Mouse (Mus musculus): ENCODE measurements at regions not wholly inside any gene's neighbourhood (a gene's known extent, or its start where the extent isn't known, plus 50 kb on each side); places are given as distances from the start of the nearest gene placed in this dataset.

DNA sequence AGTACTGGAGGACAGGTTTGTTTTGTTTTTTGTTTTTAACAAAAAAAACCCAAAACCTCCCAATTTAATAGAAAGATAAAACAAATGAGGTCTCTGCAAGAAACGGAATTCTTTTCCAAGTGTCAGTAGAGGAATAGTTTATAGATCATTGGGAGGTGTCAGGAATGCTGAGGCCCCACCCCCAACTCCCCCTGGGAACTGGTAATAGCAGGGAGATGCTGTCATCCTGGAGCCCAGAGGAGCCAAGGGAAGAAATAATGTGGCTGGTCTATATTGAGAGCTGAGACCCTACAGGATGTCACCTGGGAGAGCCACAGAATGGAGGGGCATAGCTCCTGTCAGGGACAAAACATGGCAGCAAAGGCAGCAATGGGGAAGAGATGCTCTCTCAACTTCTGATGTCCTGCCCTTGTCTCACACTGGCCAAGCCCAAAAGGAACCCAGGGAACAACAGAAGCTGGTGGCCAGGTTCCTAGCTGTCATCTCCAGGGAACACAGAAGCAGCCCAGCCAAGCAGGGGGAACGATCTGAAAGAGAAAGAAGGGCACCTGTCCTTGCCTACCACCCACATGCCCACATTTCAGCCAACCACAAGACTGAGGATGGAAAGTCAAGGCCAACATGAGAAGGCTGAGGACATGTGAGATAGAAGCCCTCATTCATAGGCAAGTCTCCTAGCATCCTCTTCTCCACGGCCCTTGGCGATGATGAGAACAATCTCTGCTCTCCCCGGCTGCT is 195.7 kb downstream of the Zfp36l1 start:
- Histone ChIP-seq H3K4me3 (ENCODE audit: low read depth, low read length) (no peak overlapping the region), H3K4me1 (ENCODE audit: control insufficient read depth, insufficient read depth, low read length) (peaks cover 7% of the 10 kb centered on the region; the same call in 1 of the 2 replicates), H3K9ac (ENCODE audit: low read depth, low read length) (no peak overlapping the region), H3K36me3 (ENCODE audit: control insufficient read depth, insufficient read depth, low read length) (no peaks in the 10 kb centered on the region), H3K27me3 (ENCODE audit: control insufficient read depth, insufficient read depth, low read length) (no peaks in the 10 kb centered on the region), H3K9me3 (replicated peaks; ENCODE audit: control insufficient read depth, low read length) (no peaks in the 10 kb centered on the region), H3K27ac (ENCODE audit: low read depth, low read length) (no peak overlapping the region), H3K4me2 (no peak overlapping the region)
- 77% methylated on average over 5 of the region's 5 CpGs for WGBS (ENCODE audit: insufficient replicate concordance)
- ATAC-seq (replicated peaks; ENCODE audit: insufficient number of reproducible peaks, low FRiP score, low TSS enrichment) = no peak

DNA sequence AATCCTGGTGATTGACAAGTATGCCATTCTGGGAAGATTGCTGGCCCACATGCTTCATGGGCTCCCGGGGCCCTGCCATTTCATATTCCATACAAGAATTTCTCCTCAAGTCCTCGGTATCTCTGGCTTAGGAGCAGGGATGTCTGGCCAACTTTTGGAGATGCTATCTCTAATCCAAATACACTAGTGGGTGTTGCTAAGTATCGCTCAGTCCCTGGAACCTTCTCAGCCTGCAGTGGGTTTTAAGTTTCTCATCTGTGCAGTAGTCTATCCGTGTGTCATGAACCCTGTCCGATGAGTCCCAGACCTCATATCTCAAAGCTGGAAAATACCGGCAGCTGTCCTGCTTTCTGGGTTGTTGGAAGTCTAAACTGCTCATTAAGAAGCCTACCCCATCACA is 198.9 kb downstream of the Zfp36l1 start:
- no peaks in the 10 kb centered on the region for H3K27me3 ChIP-seq (ENCODE audit: control insufficient read depth, insufficient read depth, low read length)
- 67% methylated on average over 6 of the region's 6 CpGs for WGBS (ENCODE audit: insufficient replicate concordance)
- no peaks in the 10 kb centered on the region for H3K9me3 ChIP-seq (replicated peaks; ENCODE audit: control insufficient read depth, low read length)
- no peak overlapping the region for H3K4me2 ChIP-seq
- H3K4me1 ChIP-seq (ENCODE audit: control insufficient read depth, insufficient read depth, low read length) = peaks cover 8% of the 10 kb centered on the region
- no peak for ATAC-seq (replicated peaks; ENCODE audit: insufficient number of reproducible peaks, low FRiP score, low TSS enrichment)
- H3K4me3 ChIP-seq (ENCODE audit: low read depth, low read length) = no peak overlapping the region
- no peak overlapping the region for H3K9ac ChIP-seq (ENCODE audit: low read depth, low read length)
- no peaks in the 10 kb centered on the region for H3K36me3 ChIP-seq (ENCODE audit: control insufficient read depth, insufficient read depth, low read length)
- no peak overlapping the region for H3K27ac ChIP-seq (ENCODE audit: low read depth, low read length)

DNA sequence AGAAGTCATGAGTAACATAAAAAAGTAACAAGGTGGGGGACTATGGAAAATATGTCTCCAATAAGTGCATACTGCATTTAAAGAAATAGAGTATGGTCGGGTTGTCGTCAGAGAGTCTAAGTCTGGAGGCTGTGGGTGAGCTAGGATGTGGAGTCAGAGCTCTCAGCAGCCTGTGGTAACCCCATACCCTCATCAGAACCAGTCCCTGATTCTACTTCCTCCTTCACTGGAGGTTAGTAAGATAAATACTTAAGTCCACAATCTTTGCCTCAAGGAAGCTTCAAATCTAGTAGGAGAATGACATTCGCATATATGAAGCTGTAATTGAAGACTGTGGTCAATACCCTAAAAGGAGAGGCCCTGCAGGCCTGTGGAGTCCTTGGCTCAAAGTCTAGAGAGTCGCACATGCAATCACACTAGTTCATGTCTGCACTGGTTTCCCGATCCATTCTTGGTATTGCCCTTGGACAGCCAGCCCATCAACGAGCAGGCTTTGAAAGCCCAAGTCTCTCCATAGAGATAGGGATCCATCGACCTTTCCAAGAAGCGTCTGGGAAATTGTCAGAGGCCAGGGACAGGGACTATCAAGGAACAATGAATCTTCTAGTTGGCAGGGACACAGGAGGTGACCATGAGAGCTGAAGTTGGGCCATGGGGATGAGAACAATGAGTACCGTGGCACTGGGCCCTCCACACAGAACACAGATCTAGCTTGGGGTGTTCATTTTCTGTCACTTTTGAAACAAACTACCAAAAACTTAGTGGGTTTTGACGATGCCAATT is 200.3 kb downstream of the Zfp36l1 start:
- peaks cover 10% of the 10 kb centered on the region for H3K4me1 ChIP-seq (ENCODE audit: control insufficient read depth, insufficient read depth, low read length)
- H3K9me3 ChIP-seq (replicated peaks; ENCODE audit: control insufficient read depth, low read length) = no peaks in the 10 kb centered on the region
- no peak overlapping the region for H3K4me3 ChIP-seq (ENCODE audit: low read depth, low read length)
- no peak for ATAC-seq (replicated peaks; ENCODE audit: insufficient number of reproducible peaks, low FRiP score, low TSS enrichment)
- no peaks in the 10 kb centered on the region for H3K36me3 ChIP-seq (ENCODE audit: control insufficient read depth, insufficient read depth, low read length)
- H3K27me3 ChIP-seq (ENCODE audit: control insufficient read depth, insufficient read depth, low read length) = no peaks in the 10 kb centered on the region
- WGBS (ENCODE audit: insufficient replicate concordance) = 83% methylated on average over 10 of the region's 10 CpGs
- H3K27ac ChIP-seq (ENCODE audit: low read depth, low read length) = no peak overlapping the region
- no peak overlapping the region for H3K9ac ChIP-seq (ENCODE audit: low read depth, low read length)
- H3K4me2 ChIP-seq = no peak overlapping the region

DNA sequence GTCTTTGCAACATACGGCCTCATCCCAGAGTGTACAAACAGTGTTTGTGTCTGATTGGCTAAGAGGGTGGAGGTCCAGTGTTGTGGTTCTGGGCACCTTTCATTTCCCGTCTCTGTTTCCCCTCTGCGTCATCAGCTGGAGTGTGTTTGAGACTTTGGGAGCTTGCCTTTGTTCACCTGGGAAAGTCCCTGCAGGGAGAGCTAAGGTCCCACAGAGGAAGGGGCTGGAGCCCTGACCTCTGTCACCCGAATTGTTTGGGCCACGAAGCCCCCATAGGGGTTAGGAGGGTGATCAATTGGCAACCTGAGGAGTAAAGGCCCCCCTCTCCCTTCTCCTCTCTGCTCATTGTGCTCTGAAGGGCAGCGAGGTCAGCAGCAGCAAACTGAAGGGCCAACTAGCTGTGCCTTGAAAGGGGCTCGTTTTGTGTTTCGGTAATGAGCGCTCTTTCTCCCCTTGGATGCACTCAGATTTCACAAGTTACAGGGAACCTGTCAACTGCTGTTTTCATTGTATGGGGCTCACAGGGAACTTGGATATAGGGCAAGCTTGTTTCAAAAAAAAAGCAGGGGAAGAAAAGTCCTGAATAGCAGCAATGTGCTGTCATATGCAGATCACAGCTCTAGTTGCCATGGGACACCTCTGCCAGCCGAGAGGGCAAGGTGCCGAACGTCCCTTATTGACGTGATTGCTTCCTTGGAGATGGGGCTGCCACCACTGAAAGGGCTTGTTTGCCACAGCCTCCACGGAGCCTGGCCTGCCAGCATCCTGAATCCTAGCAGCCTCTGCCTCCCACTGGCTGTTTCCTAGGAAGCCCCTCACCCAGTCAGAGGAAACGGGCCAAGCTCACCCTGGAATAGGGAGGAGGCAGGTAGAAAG is 201.7 kb downstream of the Zfp36l1 start:
- H3K27ac ChIP-seq (ENCODE audit: low read depth, low read length) = no peak overlapping the region; the same call in 1 of the 2 replicates
- no peak for ATAC-seq (replicated peaks; ENCODE audit: insufficient number of reproducible peaks, low FRiP score, low TSS enrichment)
- no peaks in the 10 kb centered on the region for H3K9me3 ChIP-seq (replicated peaks; ENCODE audit: control insufficient read depth, low read length)
- H3K27me3 ChIP-seq (ENCODE audit: control insufficient read depth, insufficient read depth, low read length) = no peaks in the 10 kb centered on the region
- 54% methylated on average over 15 of the region's 15 CpGs for WGBS (ENCODE audit: insufficient replicate concordance)
- H3K9ac ChIP-seq (ENCODE audit: low read depth, low read length) = no peak overlapping the region
- H3K4me3 ChIP-seq (ENCODE audit: low read depth, low read length) = no peak overlapping the region
- no peaks in the 10 kb centered on the region for H3K36me3 ChIP-seq (ENCODE audit: control insufficient read depth, insufficient read depth, low read length)
- H3K4me2 ChIP-seq = no peak overlapping the region
- H3K4me1 ChIP-seq (ENCODE audit: control insufficient read depth, insufficient read depth, low read length) = peaks cover 23% of the 10 kb centered on the region

DNA sequence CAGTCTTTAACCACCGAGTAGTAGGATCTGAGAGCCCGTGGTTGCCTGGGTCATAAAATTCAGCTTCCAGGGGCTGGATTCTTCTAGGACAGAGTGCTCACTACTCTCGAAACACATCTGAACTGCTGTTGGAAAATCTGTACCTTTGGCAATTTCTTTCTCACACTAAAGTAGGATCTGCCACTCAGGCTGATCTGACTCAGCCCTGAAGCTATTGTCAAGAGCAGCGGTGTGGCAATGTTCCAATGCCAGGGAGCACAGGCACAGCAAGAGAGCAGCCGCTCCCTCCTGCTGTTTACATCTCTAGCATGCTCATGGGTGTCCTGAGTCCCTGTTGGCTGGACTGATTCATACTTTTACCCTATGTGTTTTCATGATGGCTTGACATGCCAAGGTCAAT is 205.2 kb downstream of the Zfp36l1 start:
- Histone ChIP-seq H3K27ac (ENCODE audit: low read depth, low read length) (no peak overlapping the region; the same call in 1 of the 2 replicates), H3K36me3 (ENCODE audit: control insufficient read depth, insufficient read depth, low read length) (no peaks in the 10 kb centered on the region), H3K9me3 (replicated peaks; ENCODE audit: control insufficient read depth, low read length) (no peaks in the 10 kb centered on the region), H3K27me3 (ENCODE audit: control insufficient read depth, insufficient read depth, low read length) (no peaks in the 10 kb centered on the region), H3K4me1 (ENCODE audit: control insufficient read depth, insufficient read depth, low read length) (peaks cover 53% of the 10 kb centered on the region), H3K4me2 (no peak overlapping the region), H3K4me3 (ENCODE audit: low read depth, low read length) (no peak overlapping the region), H3K9ac (ENCODE audit: low read depth, low read length) (no peak overlapping the region)
- no peak for ATAC-seq (replicated peaks; ENCODE audit: insufficient number of reproducible peaks, low FRiP score, low TSS enrichment)
- 73% methylated on average over 5 of the region's 5 CpGs for WGBS (ENCODE audit: insufficient replicate concordance)

DNA sequence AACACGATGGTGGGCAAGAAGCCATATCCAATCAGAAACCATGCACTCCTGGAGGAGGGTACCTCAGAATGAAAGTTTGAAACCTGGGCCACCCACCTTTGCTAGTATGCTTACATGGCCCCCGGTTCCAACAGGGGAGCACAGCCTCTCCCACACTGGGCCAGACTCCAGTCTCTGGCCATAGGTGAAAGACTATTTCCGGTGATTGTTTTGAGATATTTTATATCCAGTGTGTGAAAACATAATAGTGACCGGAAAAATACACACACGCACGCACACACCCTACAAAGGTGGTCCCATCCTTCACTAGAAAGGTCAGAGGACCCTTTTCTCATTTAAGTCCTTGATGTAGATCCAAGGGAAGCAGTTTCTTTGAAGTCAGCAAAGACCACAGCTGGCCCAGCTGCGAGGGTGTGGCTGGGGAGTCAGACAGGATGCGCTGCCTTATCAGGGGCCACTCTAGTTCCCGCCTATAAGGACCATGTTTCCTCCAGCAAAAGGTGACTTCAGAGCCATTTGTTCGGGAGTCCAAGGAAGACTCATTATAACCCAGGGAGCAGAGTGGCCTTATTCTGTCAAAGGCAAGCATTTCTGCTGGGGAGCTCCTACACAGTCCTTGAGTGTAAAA is 206.0 kb downstream of the Zfp36l1 start:
- H3K4me1 ChIP-seq (ENCODE audit: control insufficient read depth, insufficient read depth, low read length) = peaks cover 59% of the 10 kb centered on the region
- no peak for ATAC-seq (replicated peaks; ENCODE audit: insufficient number of reproducible peaks, low FRiP score, low TSS enrichment)
- H3K4me3 ChIP-seq (ENCODE audit: low read depth, low read length) = no peak overlapping the region
- H3K27ac ChIP-seq (ENCODE audit: low read depth, low read length) = peak overlapping the region; percentile 95
- H3K4me2 ChIP-seq = no peak overlapping the region
- 61% methylated on average over 10 of the region's 10 CpGs for WGBS (ENCODE audit: insufficient replicate concordance)
- no peaks in the 10 kb centered on the region for H3K27me3 ChIP-seq (ENCODE audit: control insufficient read depth, insufficient read depth, low read length)
- no peaks in the 10 kb centered on the region for H3K36me3 ChIP-seq (ENCODE audit: control insufficient read depth, insufficient read depth, low read length)
- no peaks in the 10 kb centered on the region for H3K9me3 ChIP-seq (replicated peaks; ENCODE audit: control insufficient read depth, low read length)
- peak overlapping the region; percentile 17; the same call in 1 of the 2 replicates for H3K9ac ChIP-seq (ENCODE audit: low read depth, low read length)

DNA sequence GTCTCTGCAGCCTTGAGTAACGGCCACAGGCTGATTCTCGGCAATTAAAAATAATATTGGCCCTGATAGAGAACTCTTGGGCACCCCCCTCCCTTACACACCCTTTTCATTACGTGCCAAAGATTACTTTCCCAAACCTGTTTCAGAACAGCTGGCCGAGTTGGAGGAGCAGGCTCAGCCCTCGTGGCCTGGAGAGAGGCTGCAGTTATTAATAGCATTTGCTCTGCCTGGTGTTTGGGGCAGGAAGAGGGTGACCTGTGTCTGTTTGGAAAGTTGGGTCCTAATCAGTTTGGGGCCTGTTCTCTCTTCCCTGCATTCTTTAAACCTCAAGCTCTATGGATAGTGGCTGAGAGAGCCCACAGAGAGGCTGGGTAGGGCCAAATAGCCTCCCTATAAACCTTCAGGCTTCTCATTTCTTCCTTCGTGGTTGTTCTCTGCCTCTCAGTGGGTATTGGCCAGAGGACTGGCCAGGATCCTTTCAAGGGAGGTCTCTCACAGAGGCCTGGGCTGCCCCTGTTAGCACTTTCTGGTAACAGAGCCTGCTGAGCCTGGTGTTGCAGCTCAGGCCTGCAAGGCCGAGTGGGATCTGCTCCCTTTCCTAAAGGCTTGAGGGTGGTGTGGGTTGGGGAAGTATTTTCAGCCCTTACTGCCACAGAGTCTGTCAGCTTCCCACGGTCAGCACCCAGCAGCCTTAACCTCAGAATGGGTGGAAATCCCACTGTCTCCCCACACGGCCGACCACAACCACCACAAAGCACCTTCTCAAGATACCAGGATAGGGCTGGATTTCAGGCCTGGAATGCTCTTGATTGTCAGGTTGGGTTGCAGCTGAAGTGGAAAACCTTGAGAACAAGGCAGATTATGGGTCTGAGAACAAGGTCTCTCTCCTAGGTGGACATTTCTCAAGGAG is 206.7 kb downstream of the Zfp36l1 start:
- ATAC-seq (replicated peaks; ENCODE audit: insufficient number of reproducible peaks, low FRiP score, low TSS enrichment) = 0 out of 2 replicates have a peak, but pooled peaks have one; percentile 31
- no peak overlapping the region for H3K4me2 ChIP-seq
- WGBS (ENCODE audit: insufficient replicate concordance) = 27% methylated on average over 10 of the region's 10 CpGs
- H3K9me3 ChIP-seq (replicated peaks; ENCODE audit: control insufficient read depth, low read length) = no peaks in the 10 kb centered on the region
- no peaks in the 10 kb centered on the region for H3K27me3 ChIP-seq (ENCODE audit: control insufficient read depth, insufficient read depth, low read length)
- peak overlapping the region; percentile 95 for H3K27ac ChIP-seq (ENCODE audit: low read depth, low read length)
- H3K4me1 ChIP-seq (ENCODE audit: control insufficient read depth, insufficient read depth, low read length) = peaks cover 55% of the 10 kb centered on the region
- H3K36me3 ChIP-seq (ENCODE audit: control insufficient read depth, insufficient read depth, low read length) = no peaks in the 10 kb centered on the region
- peak overlapping the region; percentile 17 for H3K9ac ChIP-seq (ENCODE audit: low read depth, low read length)
- no peak overlapping the region for H3K4me3 ChIP-seq (ENCODE audit: low read depth, low read length)

All from heart, embryonic 11.5 days (tissue).